Mouse (Mus musculus): ENCODE data around the gene Tpcn2. TPM values are rescaled to one million over a fixed set of nuclear protein-coding genes. Genes with fewer than 3 reads are reported as not detected.

The Tpcn2 gene
- total RNA-seq, 2 experiments from 2014 or later = 4.7 to 5.0 TPM

DNA sequence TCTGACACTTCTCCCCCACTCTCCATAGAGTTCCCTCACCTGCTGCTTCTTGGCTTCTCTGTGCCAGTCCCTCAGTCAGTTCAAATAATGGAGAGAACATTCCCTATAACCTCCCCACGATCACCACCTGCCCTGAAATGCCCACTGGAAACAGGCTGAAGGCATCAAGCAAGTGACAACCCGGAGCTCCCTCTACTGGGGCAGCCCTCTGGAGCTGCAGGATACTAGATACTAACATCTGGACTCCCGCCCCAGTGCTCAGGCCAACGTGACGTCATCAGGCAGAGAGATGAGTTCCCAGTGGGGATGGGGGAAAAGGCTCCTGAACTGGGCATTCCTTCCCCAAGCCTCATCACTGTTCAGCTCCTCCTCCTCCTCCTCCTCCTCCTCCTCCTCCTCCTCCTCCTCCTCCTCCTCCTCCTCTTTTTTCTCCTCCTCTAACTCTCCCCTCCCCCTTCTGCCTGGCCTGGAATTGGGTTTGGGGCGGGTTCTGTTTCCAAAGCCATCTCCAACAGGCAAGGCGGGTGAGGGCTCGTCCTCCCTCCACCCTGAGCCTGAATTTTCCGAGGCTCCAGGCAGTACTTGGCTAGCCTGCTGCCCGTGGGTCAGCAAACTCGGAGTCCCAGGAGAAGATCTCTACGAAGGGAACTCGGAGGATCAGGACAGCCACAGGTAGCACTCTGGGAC is 16.7 kb upstream of the Tpcn2 start, which contains the start of gene Mrgprf:
Gene Mrgprf, plus strand, starts transcription at position 508 of the 687 bp plus-strand sequence.
- intact Hi-C loops (cut with DNase I) = no loop called here
- DNase-seq = peak; percentile 38

DNA sequence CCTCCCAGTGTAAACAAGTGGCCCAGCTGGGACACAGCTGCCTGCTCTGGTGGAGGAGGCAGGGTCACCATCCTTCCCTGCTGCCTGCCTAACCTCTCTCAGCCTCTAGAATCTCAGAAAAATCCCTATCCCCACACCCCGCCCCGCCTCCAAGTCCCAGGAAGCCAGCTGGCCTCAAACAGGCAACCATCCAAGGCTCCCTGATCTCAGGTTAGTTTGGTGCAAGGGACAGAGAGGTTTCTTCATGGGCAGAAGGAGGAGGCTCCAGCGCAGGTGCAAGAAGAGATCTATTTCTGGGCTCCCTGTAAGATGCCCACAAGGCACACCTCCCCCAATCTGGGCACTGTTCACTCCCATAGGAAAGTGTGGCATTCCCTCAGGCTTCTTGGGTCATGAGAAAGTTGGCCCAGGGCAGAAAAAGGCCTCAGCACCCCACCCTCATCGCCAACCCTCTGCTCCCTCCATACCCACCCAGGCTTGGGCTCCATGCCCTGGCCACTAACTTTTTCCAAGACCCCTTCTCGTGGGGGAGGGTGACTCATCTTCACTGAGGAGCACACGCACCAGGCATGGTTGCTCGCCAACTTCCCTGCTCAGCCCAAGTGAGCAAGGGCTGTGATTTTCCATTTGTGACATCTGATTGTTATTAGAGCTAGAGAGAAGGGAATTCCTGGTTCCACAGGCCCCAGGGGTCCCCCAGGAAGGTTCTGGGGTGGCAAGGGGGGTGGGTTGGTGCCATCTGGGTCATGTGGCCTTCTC is 15.9 kb upstream of the Tpcn2 start:
- intact Hi-C loops (cut with DNase I) = no loop called here
- peak; percentile 73 for DNase-seq

DNA sequence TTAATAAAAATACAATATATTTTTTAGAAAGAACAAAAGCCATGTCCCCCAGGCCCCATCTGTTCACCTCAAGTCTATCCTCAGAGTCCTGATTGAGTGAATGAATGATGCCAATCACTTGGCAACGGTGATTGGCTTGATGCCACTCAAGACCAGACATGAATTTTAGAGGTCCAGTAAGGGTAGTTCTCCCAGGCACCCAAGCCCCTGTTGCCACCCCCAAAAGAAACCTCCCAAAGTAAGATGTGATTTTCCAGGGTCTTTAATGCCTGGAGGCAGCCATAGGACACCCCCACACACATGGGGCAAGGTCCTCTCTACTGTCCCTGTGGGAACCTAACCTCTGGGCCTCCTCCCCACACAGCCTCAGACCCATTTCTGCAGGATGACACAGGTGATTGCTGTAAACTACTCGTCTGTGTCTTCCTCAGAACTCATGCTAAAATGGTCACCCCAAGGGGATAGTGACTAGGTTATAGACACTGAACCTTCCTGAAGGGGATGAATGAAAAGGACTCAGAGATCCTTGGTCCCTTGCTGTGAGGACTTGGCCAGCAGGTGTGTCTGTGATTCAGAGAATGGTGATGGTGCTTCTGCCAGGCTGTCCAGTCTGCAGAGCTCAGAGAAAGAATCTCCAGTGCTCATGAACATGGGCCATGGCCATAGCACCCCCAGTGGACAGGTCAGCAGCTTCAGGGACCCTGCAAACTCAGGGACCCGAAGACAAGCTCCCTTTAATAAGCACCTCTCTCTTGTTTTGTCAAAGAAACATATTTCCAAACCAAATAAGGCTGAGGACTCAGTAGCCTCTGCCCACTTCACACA is 15.1 kb upstream of the Tpcn2 start:
- DNase-seq = no peak
- intact Hi-C loops (cut with DNase I) = no loop called here

DNA sequence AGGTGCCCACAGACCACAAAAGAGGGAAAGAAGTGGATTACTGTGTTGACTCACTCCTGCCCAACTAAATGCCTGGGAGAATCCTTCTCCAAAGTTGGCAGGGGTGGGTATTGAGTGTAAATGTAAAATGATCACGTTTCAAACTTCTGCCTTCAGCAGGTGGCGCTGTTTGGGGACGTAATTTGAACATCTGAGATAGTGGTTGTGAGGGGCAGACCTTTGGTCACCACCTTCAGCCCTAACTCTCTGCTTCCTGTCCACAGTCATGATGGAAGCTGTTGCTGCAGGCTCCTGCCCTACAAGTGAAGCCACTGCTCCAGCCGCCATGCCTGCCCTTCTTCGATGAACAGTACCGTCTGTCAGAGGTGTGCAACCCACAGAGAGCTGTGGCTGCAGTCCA is 10.0 kb upstream of the Tpcn2 start:
- intact Hi-C loops (cut with DNase I) = no loop called here
- DNase-seq = no peak

DNA sequence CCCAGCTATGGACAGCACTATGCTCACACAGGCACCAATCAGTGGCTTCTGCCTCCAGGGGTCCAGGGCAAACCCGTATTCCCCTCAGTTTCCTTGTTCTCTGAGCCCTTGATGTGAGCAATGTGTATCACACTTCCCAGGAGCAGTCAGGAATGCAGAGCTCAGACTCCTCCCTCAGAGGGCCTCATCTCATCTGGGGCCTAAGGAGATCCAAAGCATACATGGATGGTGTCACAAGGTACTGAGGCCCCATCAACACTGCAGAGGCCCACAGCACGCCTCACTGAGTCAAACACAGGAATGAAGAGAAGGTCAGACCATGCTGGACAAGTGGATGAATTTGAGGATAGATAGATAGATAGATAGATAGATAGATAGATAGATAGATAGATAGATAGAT is 8.9 kb upstream of the Tpcn2 start:
- intact Hi-C loops (cut with DNase I) = no loop called here
- DNase-seq = no peak

DNA sequence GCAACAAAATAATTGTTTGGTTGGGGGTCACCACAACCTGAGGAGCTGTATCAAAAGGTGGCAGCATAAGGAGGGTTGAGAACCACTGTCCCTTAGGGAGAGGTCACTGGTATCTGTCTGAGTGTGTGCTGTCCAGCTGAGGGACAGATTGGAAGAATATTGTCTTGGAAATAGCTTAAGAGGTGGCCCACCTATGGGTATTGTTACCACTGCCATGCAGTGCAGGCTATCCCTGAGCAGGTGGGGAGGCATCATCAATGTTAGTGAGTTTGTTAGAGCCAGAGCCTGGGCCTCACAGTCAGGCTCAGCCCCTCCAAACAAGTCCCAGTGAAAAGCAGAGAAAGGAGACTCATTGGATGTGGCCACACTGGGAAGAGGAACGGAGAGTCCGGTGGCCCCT is 8.0 kb upstream of the Tpcn2 start:
- DNase-seq = no peak
- intact Hi-C loops (cut with DNase I) = no loop called here

DNA sequence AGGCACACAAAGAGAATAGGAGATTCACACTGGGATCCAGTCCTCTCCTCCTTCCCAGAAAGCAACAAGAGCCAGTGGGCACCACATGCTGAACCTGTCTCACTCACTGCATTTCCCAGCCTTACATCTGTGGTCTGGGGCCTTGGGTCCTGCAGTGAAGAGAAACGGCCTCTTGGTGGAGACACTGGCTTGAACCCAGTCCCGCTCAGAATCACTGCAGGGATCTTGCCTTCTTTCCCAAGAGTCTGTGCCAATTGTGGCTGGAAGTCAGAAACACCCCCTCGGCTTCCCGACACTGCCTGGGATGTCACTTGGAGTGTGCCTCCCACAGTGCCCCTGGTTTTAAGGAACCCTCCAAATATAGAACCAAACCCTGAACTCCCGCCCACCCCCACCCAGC is 5.5 kb upstream of the Tpcn2 start:
- peak; percentile 64 for DNase-seq
- intact Hi-C loops (cut with DNase I) = no loop called here

DNA sequence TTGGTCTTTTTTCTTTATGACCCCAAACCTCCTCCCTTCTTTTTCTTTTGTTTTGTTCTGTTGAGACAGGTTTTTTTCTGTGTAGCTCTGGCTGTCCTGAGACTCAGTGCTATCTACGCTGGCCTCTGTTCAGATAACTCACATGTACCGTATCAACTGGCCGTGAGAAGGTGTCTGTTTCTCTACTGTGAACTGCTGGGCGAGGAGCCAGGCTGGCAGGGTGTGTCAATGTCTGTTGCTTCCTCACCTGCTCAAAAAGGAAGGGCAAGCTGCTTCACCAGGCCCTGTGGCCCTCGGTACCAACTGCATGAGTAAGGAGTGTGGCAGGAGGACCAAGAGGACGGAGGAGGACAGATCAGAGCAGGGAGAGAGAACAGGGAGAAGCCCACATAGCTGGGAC is 3.6 kb upstream of the Tpcn2 start:
- peak; percentile 41 for DNase-seq
- intact Hi-C loops (cut with DNase I) = no loop called here

DNA sequence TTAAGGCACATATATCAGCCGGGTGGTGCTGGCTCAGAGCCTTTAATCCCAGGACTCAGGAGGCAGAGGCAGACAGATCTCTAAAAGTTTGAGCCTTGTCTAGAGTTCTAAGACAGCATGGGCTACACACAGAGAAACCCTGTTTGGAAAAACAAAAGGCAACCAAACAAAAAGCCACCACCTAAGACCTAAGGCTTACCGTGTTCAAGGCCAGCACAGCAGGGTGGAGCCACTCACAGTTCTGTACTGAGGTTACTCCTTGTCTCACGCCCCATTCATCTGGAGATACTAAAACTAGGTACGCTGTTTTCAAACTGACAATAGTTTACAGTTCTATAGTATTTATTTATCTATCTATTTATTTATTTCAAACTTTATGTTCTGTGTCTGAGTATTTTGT is 1.7 kb upstream of the Tpcn2 start:
- no peak for DNase-seq
- intact Hi-C loops (cut with DNase I) = no loop called here

DNA sequence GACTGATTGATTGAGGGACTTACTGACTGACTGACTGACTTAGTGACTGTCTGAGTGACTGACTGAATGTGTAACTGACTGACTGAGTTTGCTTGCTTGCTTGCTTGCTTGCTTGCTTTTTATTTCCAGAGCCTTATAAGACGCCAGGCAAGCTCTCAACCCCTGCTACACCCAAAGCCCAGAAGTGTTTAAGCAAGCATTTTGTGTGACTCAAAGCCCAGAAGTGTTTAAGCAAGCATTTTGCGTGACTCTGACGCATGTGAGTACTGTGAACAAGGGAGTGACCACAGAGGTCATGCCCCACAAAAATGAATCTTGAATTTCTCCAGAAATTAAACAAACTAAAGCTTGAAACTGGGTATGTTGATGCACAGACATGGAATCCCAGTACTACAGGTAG is 482 bp upstream of the Tpcn2 start:
- intact Hi-C loops (cut with DNase I) = no loop called here
- DNase-seq = no peak

DNA sequence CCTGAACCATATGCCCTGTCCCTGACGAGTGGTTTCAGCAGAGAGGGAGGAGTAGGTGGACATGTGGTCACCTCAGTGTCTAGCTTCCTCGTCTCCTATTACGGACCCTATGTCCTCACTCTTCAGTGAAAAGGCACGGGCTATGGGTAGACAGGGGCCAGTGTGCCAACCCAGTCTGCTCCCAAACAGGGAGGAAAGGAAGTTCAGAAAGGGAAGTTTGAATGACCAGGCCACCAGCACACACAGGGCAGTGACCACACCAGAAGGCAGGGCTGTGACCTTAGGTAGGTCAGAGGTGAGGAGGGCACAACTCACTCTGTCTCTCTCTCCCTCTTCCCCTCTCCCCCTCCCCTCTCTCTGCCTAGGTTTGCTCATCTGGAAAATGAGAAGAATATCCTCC is 770 bp downstream of the Tpcn2 start:
- intact Hi-C loops (cut with DNase I) = no loop called here
- no peak for DNase-seq

DNA sequence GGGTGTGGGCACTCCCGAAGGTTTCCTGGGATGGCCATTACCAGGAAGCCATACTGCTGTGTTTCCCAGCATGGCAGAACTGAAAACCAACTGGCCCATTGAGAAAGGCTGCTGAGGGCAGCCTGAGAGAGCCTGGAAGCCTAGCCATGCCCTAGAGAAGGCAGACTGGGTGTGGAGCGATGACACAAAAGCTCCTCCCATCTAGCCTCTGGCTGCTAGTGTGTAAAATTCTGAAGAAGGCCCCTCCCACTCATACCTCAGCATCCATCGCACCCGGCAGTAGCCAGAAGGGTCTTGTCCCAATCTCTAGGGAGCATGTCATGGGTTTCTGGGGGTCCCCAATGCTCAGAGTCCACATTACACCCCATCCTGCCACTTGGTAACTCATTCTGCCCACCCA is 2.4 kb downstream of the Tpcn2 start:
- intact Hi-C loops (cut with DNase I) = no loop called here

DNA sequence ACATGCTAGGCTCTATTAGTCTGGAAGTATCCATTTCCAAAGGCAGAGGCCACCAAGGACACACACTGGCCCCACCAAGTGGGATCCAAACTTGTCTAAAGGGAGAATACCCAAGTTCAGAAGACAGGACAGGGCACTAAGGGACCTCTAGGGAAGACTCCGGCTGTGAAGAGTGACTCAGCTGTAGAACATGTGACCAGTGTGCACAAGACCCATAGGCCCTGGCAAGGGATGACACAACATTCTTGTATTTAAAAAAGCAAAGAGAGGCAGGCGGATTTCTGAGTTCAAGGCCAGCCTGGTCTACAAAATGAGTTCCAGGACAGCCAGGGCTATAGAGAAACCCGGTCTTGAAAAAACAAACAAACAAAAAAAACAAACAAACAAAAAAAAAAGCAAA is 8.3 kb downstream of the Tpcn2 start:
- intact Hi-C loops (cut with DNase I) = no loop called here
- no peak for DNase-seq

More for the DNA sequence above, 2.4 kb downstream of the Tpcn2 start:
- no peak for DNase-seq

DNA sequence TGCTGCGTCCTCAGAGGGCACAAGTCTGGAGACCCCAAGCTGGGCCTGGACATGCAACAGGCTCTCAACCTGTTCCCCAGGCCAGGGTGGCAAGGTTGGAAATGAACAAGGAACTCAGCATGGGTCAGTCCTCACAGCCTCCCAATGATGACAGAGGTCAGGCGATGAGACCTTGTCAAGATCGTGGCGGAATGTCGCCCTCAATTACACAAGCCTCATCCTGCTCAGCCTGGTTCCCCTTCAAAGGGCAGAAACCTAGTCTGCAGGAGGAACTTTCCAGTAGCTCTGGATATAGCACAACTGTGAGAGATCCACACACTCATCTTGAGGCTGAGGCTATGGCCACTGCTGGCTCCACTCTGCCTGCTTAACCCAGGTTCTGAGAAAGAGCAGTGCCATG is 12.9 kb downstream of the Tpcn2 start:
- DNase-seq = no peak
- intact Hi-C loops (cut with DNase I) = no loop called here

DNA sequence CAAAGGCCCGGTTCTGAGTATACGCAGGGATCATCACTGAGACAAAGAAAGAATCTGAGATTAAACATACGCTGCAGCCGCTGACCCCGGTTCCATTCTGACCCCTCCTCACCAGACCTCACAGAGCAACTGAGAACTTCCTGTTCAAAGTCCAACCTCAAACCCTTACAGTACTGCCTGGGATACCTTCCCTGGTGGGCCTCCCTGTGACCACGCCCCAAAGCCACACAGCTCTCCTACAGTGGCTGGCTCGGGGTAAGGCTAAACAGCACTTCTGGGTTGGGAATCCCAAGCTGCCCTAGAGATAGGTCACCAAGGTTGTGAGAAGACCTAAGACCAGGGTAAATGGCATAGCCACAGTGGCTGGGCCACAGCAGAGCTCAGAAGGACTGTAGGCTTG is 14.9 kb downstream of the Tpcn2 start:
- intact Hi-C loops (cut with DNase I) = no loop called here
- DNase-seq = no peak

DNA sequence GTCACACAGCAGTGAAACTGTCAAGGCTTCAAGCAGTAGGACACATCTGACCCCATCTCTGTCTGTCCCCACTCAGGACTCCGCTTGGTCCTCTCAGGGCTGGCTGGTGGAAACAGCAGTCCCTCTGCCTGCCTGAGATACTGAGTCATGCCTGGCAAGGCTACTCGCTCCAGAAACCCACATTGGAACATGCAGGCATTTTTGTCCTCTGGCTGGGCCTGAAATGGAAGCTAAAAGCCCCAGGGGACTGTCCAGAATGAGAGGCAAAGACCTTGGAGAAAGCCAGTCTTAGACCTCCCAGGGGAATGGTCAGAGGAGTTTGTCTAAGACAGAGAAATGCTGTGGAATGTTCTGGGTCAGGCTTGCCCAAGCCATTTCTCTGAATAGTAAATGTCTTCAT is 17.8 kb downstream of the Tpcn2 start:
- DNase-seq = no peak
- intact Hi-C loops (cut with DNase I) = no loop called here

DNA sequence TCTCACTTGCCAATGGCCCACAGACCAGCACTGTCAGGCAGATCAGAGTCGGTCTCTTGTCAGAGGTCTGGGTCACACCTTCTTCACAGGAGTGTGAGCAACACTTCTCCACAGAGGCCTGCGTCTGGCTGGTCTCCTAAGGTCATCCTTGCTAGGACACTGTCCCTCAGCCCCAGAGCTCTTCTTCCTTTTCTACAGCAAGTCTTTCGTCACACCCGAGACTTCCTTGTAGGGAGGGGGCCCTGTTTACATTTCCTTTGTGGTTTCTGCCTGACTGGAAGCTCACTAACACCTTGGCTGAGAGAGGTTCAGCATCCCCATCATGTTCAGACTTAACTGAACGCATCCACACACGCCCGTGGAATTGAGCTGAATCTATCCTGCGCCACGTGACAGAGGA is 19.6 kb downstream of the Tpcn2 start:
- intact Hi-C loops (cut with DNase I) = no loop called here

DNA sequence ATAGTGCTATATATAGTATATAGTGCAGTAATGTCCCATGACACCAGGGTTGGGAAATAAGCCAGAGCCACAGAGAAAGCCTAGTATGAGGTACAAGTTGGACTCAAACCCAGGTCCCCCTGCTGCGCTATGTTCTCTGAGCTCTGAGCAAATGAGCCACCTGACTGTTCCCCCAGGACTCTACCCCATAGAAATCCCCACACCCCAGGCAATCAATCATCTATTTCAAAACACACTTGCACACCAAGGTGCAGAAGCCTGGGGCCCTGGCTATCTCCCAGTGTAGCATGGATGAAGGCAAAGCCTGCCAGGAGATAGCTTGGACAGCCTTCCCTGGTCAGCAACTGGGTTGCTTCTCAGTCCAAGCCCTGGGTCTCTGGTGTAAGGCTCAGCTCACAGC is 27.7 kb downstream of the Tpcn2 start:
- DNase-seq = no peak
- intact Hi-C loops (cut with DNase I) = no loop called here

More for the DNA sequence above, 19.6 kb downstream of the Tpcn2 start:
- DNase-seq = no peak

DNA sequence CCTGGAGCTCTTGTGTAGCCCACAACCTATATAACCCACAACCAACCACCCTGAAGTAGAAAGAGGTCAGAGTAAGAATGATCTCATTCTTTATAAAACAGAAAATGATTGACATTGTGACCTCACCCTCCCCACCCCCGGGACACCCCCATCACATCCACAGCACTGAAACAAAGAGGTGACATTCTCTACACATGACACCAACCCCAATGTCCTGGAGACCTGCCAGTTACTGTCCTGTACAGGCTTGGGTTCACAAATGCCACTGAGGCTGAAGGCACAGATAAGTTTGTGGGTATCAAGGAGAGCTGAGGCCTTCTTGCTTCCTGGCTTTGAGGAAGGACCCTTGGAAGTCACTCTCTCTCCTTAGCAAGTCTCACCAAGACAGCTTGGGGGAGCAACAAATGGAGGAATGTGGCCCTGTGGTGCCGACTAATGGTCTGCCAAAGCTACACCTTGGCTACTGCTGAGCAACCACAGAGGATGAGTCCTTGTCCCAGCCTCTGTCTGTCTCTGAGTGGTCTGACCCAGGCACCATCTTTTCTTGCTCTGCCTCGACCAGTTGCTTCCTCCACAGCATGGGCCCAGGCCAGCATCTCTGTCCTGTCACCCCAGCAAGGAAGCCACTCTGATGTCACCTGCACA is 29.7 kb downstream of the Tpcn2 start:
- intact Hi-C loops (cut with DNase I) = no loop called here

DNA sequence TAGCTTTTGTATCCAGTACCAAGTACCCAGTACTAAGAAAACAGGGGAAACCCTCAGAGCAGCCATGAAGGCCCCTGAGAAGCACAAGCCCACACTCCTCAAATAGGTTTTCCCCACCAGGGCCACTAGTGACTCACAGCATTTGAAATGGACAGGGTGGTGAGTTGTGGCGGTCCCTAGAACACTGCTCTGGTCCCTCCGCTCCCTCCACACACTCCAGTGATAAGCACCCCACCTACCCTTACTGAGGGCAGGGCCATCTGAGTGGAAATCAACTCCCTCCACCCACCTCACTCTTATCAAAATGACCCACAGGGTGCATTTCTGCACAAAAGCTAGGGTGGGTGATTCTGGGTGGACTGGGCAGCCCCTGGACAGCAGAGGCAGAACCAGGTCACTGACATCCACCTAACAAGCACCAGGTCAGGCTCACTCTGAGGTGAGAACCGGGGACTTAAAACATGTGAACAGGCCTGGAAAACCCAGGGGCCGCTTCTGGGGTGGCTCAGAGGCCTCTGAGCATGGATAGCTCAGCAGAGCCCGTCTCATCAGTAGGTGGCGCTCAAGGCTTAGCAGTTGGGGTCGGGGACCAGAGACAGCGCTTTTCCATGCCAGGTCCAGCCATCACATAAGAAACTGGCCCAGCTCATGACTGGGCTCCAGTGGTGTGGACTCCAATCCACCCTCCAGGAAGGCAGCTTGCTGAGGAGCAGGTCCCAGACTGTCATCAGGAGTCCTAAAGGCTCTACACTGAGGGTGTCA is 30.9 kb downstream of the Tpcn2 start:
- DNase-seq = peak; percentile 93
- intact Hi-C loops (cut with DNase I) = no loop called here

More for the DNA sequence above, 29.7 kb downstream of the Tpcn2 start:
- no peak for DNase-seq

All from left cerebral cortex, postnatal 4 days (tissue).